Comparison of ENCODE assay signal across 17 mouse cellular contexts in genomic region chr8:3647561-3647960, GRCm38 (mm10). TPM values are rescaled to one million over a fixed set of nuclear protein-coding genes. Genes with fewer than 3 reads are reported as not detected.
"Had no signal": no experiment of that assay in that cellular context is flagged by ENCODE, and none has a peak within 500 bp of the region (broad histone marks: within the 10 kb centered on the region; RNA-seq: fewer than 3 reads in every experiment).

No protein-coding gene starts in this region.

- H3K36me3 ChIP-seq: limb, embryonic 15.5 days; midbrain, embryonic 15.5 days; neural tube, embryonic 12.5 days had no signal

- ATAC-seq: intestine, embryonic 16.5 days; midbrain, embryonic 15.5 days had no signal

- H3K9ac ChIP-seq: limb, embryonic 15.5 days; liver, embryonic 14.5 days; lung, embryonic 14.5 days; midbrain, embryonic 15.5 days; neural tube, embryonic 12.5 days had no signal

- H3K9me3 ChIP-seq: limb, embryonic 15.5 days; megakaryocyte, embryonic 14.5 days; midbrain, embryonic 15.5 days; neural tube, embryonic 12.5 days had no signal

- H3K4me3 ChIP-seq: limb, embryonic 15.5 days; megakaryocyte, embryonic 14.5 days; midbrain, embryonic 15.5 days; neural tube, embryonic 12.5 days had no signal

- H3K4me2 ChIP-seq: limb, embryonic 15.5 days; lung, embryonic 14.5 days; midbrain, embryonic 11.5 days; midbrain, embryonic 15.5 days; neural tube, embryonic 12.5 days had no signal

- H3K4me1 ChIP-seq: limb, embryonic 15.5 days; midbrain, embryonic 15.5 days; neural tube, embryonic 12.5 days had no signal

- H3K27ac ChIP-seq: limb, embryonic 15.5 days; liver, embryonic 14.5 days; midbrain, embryonic 15.5 days; neural tube, embryonic 12.5 days; stomach, postnatal 0 days had no signal

- H3K27me3 ChIP-seq: limb, embryonic 15.5 days; midbrain, embryonic 15.5 days had no signal

- DNase-seq: layer of hippocampus, postnatal 36 days; lung, embryonic 14.5 days; thymus, postnatal 4 days had no signal

RNA-seq across cellular contexts. Expression of gene Retn, which starts 8.0 kb away (rescaled TPM):
- total RNA-seq: monocyte, adult 5-6 weeks had no signal
- polyA plus RNA-seq: intestine, embryonic 16.5 days; limb, embryonic 11.5 days; limb, embryonic 15.5 days; liver, embryonic 14.5 days; lung, embryonic 14.5 days; neural tube, embryonic 12.5 days; stomach, postnatal 0 days had no signal

RNA-seq across cellular contexts. Expression of gene Mcemp1, which starts 18.0 kb away (rescaled TPM):
- total RNA-seq: left cerebral cortex, postnatal 25 days had no signal

RNA-seq across cellular contexts. Expression of gene Pcp2, which starts 22.2 kb away (rescaled TPM):
- total RNA-seq: left cerebral cortex, adult 8-10 months; left cerebral cortex, postnatal 25 days; neutrophil, adult 5-6 weeks had no signal
- polyA plus RNA-seq: large intestine, adult 2 months; lung, embryonic 14.5 days; stomach, postnatal 0 days had no signal

RNA-seq across cellular contexts. Expression of gene Fcor, which starts 24.6 kb away (rescaled TPM):
- total RNA-seq: neutrophil, adult 5-6 weeks had no signal
